Mouse (Mus musculus): ENCODE measurements at regions not wholly inside any gene's neighbourhood (a gene's known extent, or its start where the extent isn't known, plus 50 kb on each side); places are given as distances from the start of the nearest gene placed in this dataset.

- TF ChIP-seq CTCF (IDR thresholded peaks at IDR 0.05): no peak
- TF ChIP-seq POLR2A (IDR thresholded peaks at IDR 0.05; ENCODE audit: insufficient read depth, low read depth, low read length): no peak
- TF ChIP-seq EP300 (IDR thresholded peaks at IDR 0.05; ENCODE audit: insufficient read depth, low read depth, low read length): no peak
These were observed 167.7 kb upstream of the Atp10a start for GRCm38 (mm10) chr7:58488250-58488649.

Data from heart, adult 2 months (tissue).